ENCODE assay signal across 21 mouse cellular contexts in the genomic region with DNA sequence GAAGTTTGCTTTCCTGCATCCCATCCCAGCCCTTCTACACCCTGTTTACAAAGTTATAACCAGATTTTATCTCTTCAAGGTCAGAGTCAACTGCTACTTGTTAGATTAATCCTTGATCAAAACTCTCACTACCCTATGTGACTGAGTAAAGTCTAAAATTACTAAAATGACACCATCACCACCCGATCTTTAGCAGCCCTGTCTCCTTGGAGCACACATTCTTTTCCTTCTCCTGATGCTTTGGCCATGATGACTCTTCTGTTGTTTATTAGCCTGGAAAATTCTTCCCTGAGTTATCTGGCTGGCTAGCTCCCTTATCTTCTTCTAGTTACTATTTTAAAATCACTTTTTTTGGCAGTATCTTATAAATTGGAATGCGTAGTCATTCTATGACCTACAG.
DNase-seq lines count a peak whose midpoint lies in the region; ATAC-seq and TF ChIP-seq lines count a peak whose summit lies in the region.
"Had no signal": no experiment of that assay in that cellular context is flagged by ENCODE, and none has a peak within 500 bp of the region (broad histone marks: within the 10 kb centered on the region; RNA-seq: fewer than 3 reads in every experiment).

No protein-coding gene starts in this region.

- TF ChIP-seq CTCF in Patski (IDR thresholded peaks at IDR 0.05), result no peak
- no peak for TF ChIP-seq CTCF in heart, postnatal 0 days (IDR thresholded peaks at IDR 0.05; ENCODE audit: low read depth)

- in situ Hi-C loops in Patski (cut with MboI; ENCODE audit: low pct_unique_long_range_greater_than_20kb), result no loop called here

- no peak overlapping the region for H3K4me2 ChIP-seq in heart, embryonic 12.5 days
- H3K4me2 ChIP-seq in heart, postnatal 0 days (ENCODE audit: low read depth, low read length), result no peak overlapping the region
- H3K4me2 ChIP-seq: embryonic facial prominence, embryonic 13.5 days; forebrain, embryonic 13.5 days; hindbrain, embryonic 14.5 days; intestine, embryonic 15.5 days; kidney, embryonic 15.5 days had no signal

- POLR2A ChIA-PET in Patski (lab: Charles Lee), result no interaction called here

- ATAC-seq in heart, embryonic 12.5 days (ENCODE audit: insufficient number of reproducible peaks, low FRiP score), result no peak
- peak; percentile 70 for ATAC-seq in Patski
- ATAC-seq in heart, postnatal 0 days (ENCODE audit: insufficient read depth, low read depth), result no peak
- ATAC-seq: activated CD4-positive, CD25-positive, alpha-beta regulatory T cell, adult 4 months; forebrain, embryonic 13.5 days; forebrain, postnatal 0 days; intestine, embryonic 15.5 days had no signal

- no peak overlapping the region for H3K4me3 ChIP-seq in heart, embryonic 12.5 days
- no peak overlapping the region for H3K4me3 ChIP-seq in heart, postnatal 0 days (ENCODE audit: low read depth, low read length)
- H3K4me3 ChIP-seq: embryonic facial prominence, embryonic 13.5 days; forebrain, embryonic 13.5 days; hindbrain, embryonic 10.5 days; intestine, embryonic 15.5 days; kidney, embryonic 15.5 days had no signal

- peak overlapping the region; percentile 60 for H3K27ac ChIP-seq in heart, embryonic 12.5 days (ENCODE audit: poor library complexity, severe bottlenecking)
- peak overlapping the region; percentile 72 for H3K27ac ChIP-seq in heart, postnatal 0 days (ENCODE audit: low read depth)
- H3K27ac ChIP-seq: embryonic facial prominence, embryonic 13.5 days; forebrain, embryonic 13.5 days; hindbrain, embryonic 10.5 days; hindbrain, embryonic 14.5 days; intestine, embryonic 15.5 days; kidney, embryonic 15.5 days had no signal

- WGBS in heart, embryonic 12.5 days, result 51% methylated on average over 2 of the region's 2 CpGs
- WGBS in heart, postnatal 0 days, result 26% methylated on average over 2 of the region's 2 CpGs

- H3K4me1 ChIP-seq in heart, embryonic 12.5 days (replicated peaks), result peaks cover 57% of the 10 kb centered on the region
- peaks cover 53% of the 10 kb centered on the region for H3K4me1 ChIP-seq in heart, postnatal 0 days (ENCODE audit: control insufficient read depth, insufficient read depth)
- H3K4me1 ChIP-seq: embryonic facial prominence, embryonic 13.5 days; hindbrain, embryonic 10.5 days had no signal

- CTCF ChIA-PET in Patski (lab: Charles Lee), result interaction anchor here (1.1 kb wide), 1 partner anchor 13 kb away, joined by 5 read pairs; no protein-coding TSS in a partner anchor

- intact Hi-C loops in heart, postnatal 14 days (cut with DNase I), result no loop called here
- intact Hi-C loops in heart, postnatal 36 days (cut with DNase I), result no loop called here

- H3K9ac ChIP-seq in heart, embryonic 12.5 days, result no peak overlapping the region
- no peak overlapping the region for H3K9ac ChIP-seq in heart, postnatal 0 days (replicated peaks; ENCODE audit: low read depth, low read length)
- H3K9ac ChIP-seq: embryonic facial prominence, embryonic 13.5 days; forebrain, embryonic 13.5 days; forebrain, postnatal 0 days; hindbrain, embryonic 14.5 days; intestine, embryonic 15.5 days; kidney, embryonic 15.5 days had no signal

- TF ChIP-seq EP300 in heart, postnatal 0 days (IDR thresholded peaks at IDR 0.05; ENCODE audit: low read depth), result peak; percentile 46; the same call in 1 of the 2 replicates

- H3K9me3 ChIP-seq in heart, embryonic 12.5 days (replicated peaks), result no peaks in the 10 kb centered on the region
- no peaks in the 10 kb centered on the region for H3K9me3 ChIP-seq in heart, postnatal 0 days (replicated peaks; ENCODE audit: control insufficient read depth, low read length)
- H3K9me3 ChIP-seq: embryonic facial prominence, embryonic 13.5 days; forebrain, embryonic 13.5 days; hindbrain, embryonic 10.5 days; intestine, embryonic 15.5 days; kidney, embryonic 15.5 days had no signal

- H3K27me3 ChIP-seq in heart, embryonic 12.5 days (replicated peaks), result no peaks in the 10 kb centered on the region
- no peaks in the 10 kb centered on the region for H3K27me3 ChIP-seq in Patski
- no peaks in the 10 kb centered on the region for H3K27me3 ChIP-seq in heart, postnatal 0 days (ENCODE audit: control insufficient read depth, insufficient read depth, low read length)
- H3K27me3 ChIP-seq: embryonic facial prominence, embryonic 13.5 days; forebrain, embryonic 13.5 days; intestine, embryonic 15.5 days; kidney, embryonic 15.5 days had no signal

- H3K36me3 ChIP-seq in heart, embryonic 12.5 days, result no peaks in the 10 kb centered on the region
- no peaks in the 10 kb centered on the region; the same call in 1 of the 2 replicates for H3K36me3 ChIP-seq in heart, postnatal 0 days (replicated peaks; ENCODE audit: control insufficient read depth, insufficient read depth, low read length)
- H3K36me3 ChIP-seq: embryonic facial prominence, embryonic 13.5 days; hindbrain, embryonic 10.5 days; intestine, embryonic 15.5 days; kidney, embryonic 15.5 days had no signal

- peak; percentile 80 for DNase-seq in heart, adult 11 months
- no peak for DNase-seq in heart, postnatal 14 days
- DNase-seq in heart, postnatal 36 days, result no peak
- no peak for DNase-seq in Patski (ENCODE audit: low read depth, low spot score)
- peak; percentile 28 for DNase-seq in heart, postnatal 0 days (ENCODE audit: low spot score)
- DNase-seq in frontal cortex, postnatal 10 days (ENCODE audit: low spot score in 2 of 2), result no peak
- DNase-seq: adrenal gland, postnatal 14 days; cerebellum, adult 11-12 months; cerebellum, adult 9-10 months; cerebellum, postnatal 25 days; forebrain, postnatal 0 days; gastrocnemius, postnatal 10 days; kidney, adult 18-20 months had no signal

Comparison
In these comparisons a context has a peak if more than half of its experiments do, and no peak if none do; other contexts are left out.
1. DNase-seq: peak in heart, adult 11 months (single experiment) and heart, postnatal 0 days (single experiment); none in heart, postnatal 14 days (0 of 2), heart, postnatal 36 days (0 of 2), Patski (single experiment) and frontal cortex, postnatal 10 days (0 of 2).